13 mouse cellular contexts compared by ENCODE assay signal in genomic region chr7:139864253-139864652, GRCm38 (mm10). TPM values are rescaled to one million over a fixed set of nuclear protein-coding genes. Genes with fewer than 3 reads are reported as not detected.
A peak's percentile ranks its signal among the peaks of the same experiment; 100 is the strongest.
DNase-seq lines count a peak whose midpoint lies in the region; ATAC-seq and TF ChIP-seq lines count a peak whose summit lies in the region.
"Had no signal": no experiment of that assay in that cellular context is flagged by ENCODE, and none has a peak within 500 bp of the region (broad histone marks: within the 10 kb centered on the region; RNA-seq: fewer than 3 reads in every experiment).

No protein-coding gene starts in this region.

- TF ChIP-seq POLR2A in cerebellum, adult 2 months (IDR thresholded peaks at IDR 0.05; ENCODE audit: borderline replicate concordance, insufficient read depth, low read length): no peak

- H3K9me3 ChIP-seq in hindbrain, embryonic 10.5 days: no peaks in the 10 kb centered on the region
- no peaks in the 10 kb centered on the region for H3K9me3 ChIP-seq in hindbrain, embryonic 12.5 days (replicated peaks)
- no peaks in the 10 kb centered on the region for H3K9me3 ChIP-seq in midbrain, postnatal 0 days (ENCODE audit: low read length)
- H3K9me3 ChIP-seq in midbrain, embryonic 14.5 days (ENCODE audit: control insufficient read depth, low read length): no peaks in the 10 kb centered on the region

- no peak overlapping the region for H3K9ac ChIP-seq in hindbrain, embryonic 12.5 days
- no peak overlapping the region for H3K9ac ChIP-seq in midbrain, postnatal 0 days (replicated peaks; ENCODE audit: low read length, poor library complexity, severe bottlenecking)
- no peak overlapping the region for H3K9ac ChIP-seq in midbrain, embryonic 14.5 days (replicated peaks; ENCODE audit: low read length)

- ATAC-seq in hindbrain, embryonic 12.5 days (ENCODE audit: low FRiP score): no peak
- ATAC-seq in midbrain, postnatal 0 days (ENCODE audit: low FRiP score): no peak
- ATAC-seq in midbrain, embryonic 14.5 days (ENCODE audit: low FRiP score, low TSS enrichment): no peak
- ATAC-seq: forebrain, embryonic 16.5 days had no signal

- no peaks in the 10 kb centered on the region for H3K27me3 ChIP-seq in cerebellum, adult 2 months (ENCODE audit: control insufficient read depth, insufficient read depth, low read length)
- H3K27me3 ChIP-seq in hindbrain, embryonic 10.5 days (ENCODE audit: insufficient read depth, poor library complexity, severe bottlenecking): no peaks in the 10 kb centered on the region
- H3K27me3 ChIP-seq in hindbrain, embryonic 12.5 days: no peaks in the 10 kb centered on the region
- H3K27me3 ChIP-seq in midbrain, postnatal 0 days (ENCODE audit: insufficient read depth, low read length): no peaks in the 10 kb centered on the region
- H3K27me3 ChIP-seq in midbrain, embryonic 14.5 days (ENCODE audit: control insufficient read depth, insufficient read depth, low read length): no peaks in the 10 kb centered on the region

- H3K4me2 ChIP-seq in hindbrain, embryonic 12.5 days (replicated peaks): no peak overlapping the region
- no peak overlapping the region for H3K4me2 ChIP-seq in midbrain, postnatal 0 days (ENCODE audit: low read depth, low read length, poor library complexity, severe bottlenecking)
- no peak overlapping the region for H3K4me2 ChIP-seq in midbrain, embryonic 14.5 days (ENCODE audit: low read length)
- H3K4me2 ChIP-seq: liver, embryonic 11.5 days had no signal

- no peak overlapping the region for H3K27ac ChIP-seq in cerebellum, adult 2 months (ENCODE audit: insufficient read depth, low read length)
- no peak overlapping the region for H3K27ac ChIP-seq in hindbrain, embryonic 10.5 days
- no peak overlapping the region for H3K27ac ChIP-seq in hindbrain, embryonic 12.5 days
- H3K27ac ChIP-seq in midbrain, postnatal 0 days (ENCODE audit: low read depth, low read length): no peak overlapping the region
- no peak overlapping the region for H3K27ac ChIP-seq in midbrain, embryonic 14.5 days (replicated peaks; ENCODE audit: low read depth, low read length)

- peak; percentile 53 for TF ChIP-seq CTCF in cerebellum, adult 2 months (IDR thresholded peaks at IDR 0.05; ENCODE audit: borderline replicate concordance, insufficient read depth, low read depth, low read length)
- peak; percentile 78 for TF ChIP-seq CTCF in midbrain, postnatal 0 days (IDR thresholded peaks at IDR 0.05)

- peak in 1 of 2 experiments; percentile 35 for DNase-seq in cerebellum, adult 2 months
- no peak for DNase-seq in cerebellum, adult 11-12 months
- DNase-seq in hindbrain, embryonic 10.5 days (ENCODE audit: low spot score): peak; percentile 9
- no peak for DNase-seq in midbrain, postnatal 0 days (ENCODE audit: low spot score)
- DNase-seq in midbrain, embryonic 14.5 days: no peak
- peak; percentile 48 for DNase-seq in retina, postnatal 1 day
- no peak for DNase-seq in spleen, postnatal 14 days (ENCODE audit: low spot score in 2 of 2)
- DNase-seq: heart, adult 18-20 months; kidney, adult 11 months; thymus, adult 2 months had no signal

- H3K36me3 ChIP-seq in hindbrain, embryonic 10.5 days: no peaks in the 10 kb centered on the region
- no peaks in the 10 kb centered on the region for H3K36me3 ChIP-seq in hindbrain, embryonic 12.5 days
- 0 out of 2 replicates have a peak, but pooled peaks cover 2% of the 10 kb centered on the region for H3K36me3 ChIP-seq in midbrain, postnatal 0 days (ENCODE audit: insufficient read depth, low read length)
- H3K36me3 ChIP-seq in midbrain, embryonic 14.5 days (ENCODE audit: control insufficient read depth, insufficient read depth, low read length): no peaks in the 10 kb centered on the region

- 54% methylated on average over 2 of the region's 2 CpGs for WGBS in cerebellum, adult 2 months
- WGBS in hindbrain, embryonic 10.5 days: 58% methylated on average over 2 of the region's 2 CpGs
- 61% methylated on average over 2 of the region's 2 CpGs for WGBS in hindbrain, embryonic 12.5 days
- WGBS in midbrain, postnatal 0 days: 55% methylated on average over 2 of the region's 2 CpGs
- WGBS in midbrain, embryonic 14.5 days: 61% methylated on average over 2 of the region's 2 CpGs

- peaks cover 4% of the 10 kb centered on the region for H3K4me1 ChIP-seq in cerebellum, adult 2 months (ENCODE audit: control insufficient read depth, insufficient read depth, low read length)
- no peaks in the 10 kb centered on the region for H3K4me1 ChIP-seq in hindbrain, embryonic 10.5 days (replicated peaks)
- H3K4me1 ChIP-seq in hindbrain, embryonic 12.5 days: no peaks in the 10 kb centered on the region
- H3K4me1 ChIP-seq in midbrain, postnatal 0 days (ENCODE audit: insufficient read depth, low read length): no peaks in the 10 kb centered on the region
- no peaks in the 10 kb centered on the region for H3K4me1 ChIP-seq in midbrain, embryonic 14.5 days (ENCODE audit: control insufficient read depth, insufficient read depth, low read length)

- no peak overlapping the region for H3K4me3 ChIP-seq in cerebellum, adult 2 months (replicated peaks; ENCODE audit: insufficient read depth, low read depth, low read length)
- no peak overlapping the region for H3K4me3 ChIP-seq in hindbrain, embryonic 10.5 days
- no peak overlapping the region for H3K4me3 ChIP-seq in hindbrain, embryonic 12.5 days
- no peak overlapping the region for H3K4me3 ChIP-seq in midbrain, postnatal 0 days (ENCODE audit: low read depth, low read length)
- no peak overlapping the region for H3K4me3 ChIP-seq in midbrain, embryonic 14.5 days (replicated peaks; ENCODE audit: low read depth, low read length)

RNA-seq across cellular contexts. Expression of gene Kndc1, which starts 30.2 kb away (rescaled TPM):
- polyA plus RNA-seq in cerebellum, adult 2 months (2012; rRNA removed): 139 and 160 TPM in 2 replicates
- polyA plus RNA-seq in hindbrain, embryonic 10.5 days (2016; fragmentation: Nextera tagmentation; extraction: Ambion mirVana): 0.58 and 1.0 TPM in 2 replicates
- polyA plus RNA-seq in hindbrain, embryonic 12.5 days (2016; fragmentation: Nextera tagmentation; extraction: Ambion mirVana): 3.5 and 3.8 TPM in 2 replicates
- 71.5 and 80.6 TPM in 2 replicates for total RNA-seq in midbrain, postnatal 0 days (2014; rRNA removed)
- 20.2 and 22.4 TPM in 2 replicates for polyA plus RNA-seq in midbrain, postnatal 0 days (2015; fragmentation: Nextera tagmentation; extraction: Ambion mirVana)
- 20.6 and 22.9 TPM in 2 replicates for polyA plus RNA-seq in midbrain, embryonic 14.5 days (2014; fragmentation: Nextera tagmentation; extraction: Ambion mirVana)
- polyA plus RNA-seq: liver, embryonic 11.5 days had no signal

RNA-seq across cellular contexts. Expression of gene Adgra1, which starts 30.3 kb away (rescaled TPM):
- 19.9 and 21.5 TPM in 2 replicates for polyA plus RNA-seq in cerebellum, adult 2 months (2012; rRNA removed)
- 8.2 and 19.2 TPM in 2 replicates for polyA plus RNA-seq in hindbrain, embryonic 10.5 days (2016; fragmentation: Nextera tagmentation; extraction: Ambion mirVana)
- 18.7 and 21.4 TPM in 2 replicates for polyA plus RNA-seq in hindbrain, embryonic 12.5 days (2016; fragmentation: Nextera tagmentation; extraction: Ambion mirVana)
- total RNA-seq in midbrain, postnatal 0 days (2014; rRNA removed): 22.0 and 27.8 TPM in 2 replicates
- 47.6 and 55.3 TPM in 2 replicates for polyA plus RNA-seq in midbrain, postnatal 0 days (2015; fragmentation: Nextera tagmentation; extraction: Ambion mirVana)
- 16.5 and 24.2 TPM in 2 replicates for polyA plus RNA-seq in midbrain, embryonic 14.5 days (2014; fragmentation: Nextera tagmentation; extraction: Ambion mirVana)

Comparison
In these comparisons a context has a peak if more than half of its experiments do, and no peak if none do; other contexts are left out.
1. DNase-seq: peak in hindbrain, embryonic 10.5 days (single experiment) and retina, postnatal 1 day (single experiment); none in cerebellum, adult 11-12 months (single experiment), midbrain, postnatal 0 days (single experiment), midbrain, embryonic 14.5 days (single experiment) and spleen, postnatal 14 days (0 of 2).